Mouse (Mus musculus) adrenal gland, adult (tissue): Measurements from ENCODE around the gene Sept6.

Experiments used
- DNase-seq, 2 experiments: peaks; one replicate each; pipeline ENCODE4 v3.0.0; 2022 to 2023; ENCODE audit warnings: low spot score in 1 of 2; ENCODE audit not compliant: inconsistent age in 2 of 2

Gene Sept6

GRCm38 (mm10) chrX:36991694-36992093 is at the start of gene Sept6:
Gene Sept6 (minus strand): TSS chrX:36991794.
- DNase-seq: no peak

GRCm38 (mm10) chrX:37028378-37028777 is 36.8 kb upstream of the Sept6 start:
- DNase-seq: peak in 1 of 2 experiments; percentile 41

GRCm38 (mm10) chrX:37023652-37024309 is 32.2 kb upstream of the Sept6 start:
- DNase-seq: peak in 1 of 2 experiments; percentile 23

- peak; percentile 44 to 86 for DNase-seq
Observed at GRCm38 (mm10) chrX:37022690-37023089, 31.1 kb upstream of the Sept6 start.

GRCm38 (mm10) chrX:37019045-37019444 is 27.5 kb upstream of the Sept6 start:
- DNase-seq: peak in 1 of 2 experiments; percentile 51

GRCm38 (mm10) chrX:37018150-37018654 is 26.6 kb upstream of the Sept6 start:
- no peak for DNase-seq

GRCm38 (mm10) chrX:37013870-37014269 is 22.3 kb upstream of the Sept6 start:
- no peak for DNase-seq

- peak in 1 of 2 experiments; percentile 33 for DNase-seq
Observed at GRCm38 (mm10) chrX:36991039-36991438, 555 bp downstream of the Sept6 start.

- DNase-seq: peak in 1 of 2 experiments; percentile 57
Observed at GRCm38 (mm10) chrX:36989752-36990404, 1.7 kb downstream of the Sept6 start.

- peak; percentile 72 to 90 for DNase-seq
Observed at GRCm38 (mm10) chrX:36989234-36989751, 2.3 kb downstream of the Sept6 start.

- DNase-seq: peak; percentile 29 to 64
Observed at GRCm38 (mm10) chrX:36988754-36989153, 2.8 kb downstream of the Sept6 start.

- DNase-seq: no peak
Observed at GRCm38 (mm10) chrX:36987851-36988250, 3.7 kb downstream of the Sept6 start.

GRCm38 (mm10) chrX:36985041-36985440 is 6.6 kb downstream of the Sept6 start:
- no peak for DNase-seq

- no peak for DNase-seq
Observed at GRCm38 (mm10) chrX:36983654-36984311, 7.8 kb downstream of the Sept6 start.

- DNase-seq: peak in 1 of 2 experiments; percentile 51
Observed at GRCm38 (mm10) chrX:36982892-36983653, 8.5 kb downstream of the Sept6 start.

GRCm38 (mm10) chrX:36980563-36981187 is 10.9 kb downstream of the Sept6 start:
- no peak for DNase-seq

GRCm38 (mm10) chrX:36977863-36978262 is 13.7 kb downstream of the Sept6 start:
- DNase-seq: no peak

GRCm38 (mm10) chrX:36976980-36977379 is 14.6 kb downstream of the Sept6 start:
- no peak for DNase-seq

GRCm38 (mm10) chrX:36976272-36976671 is 15.3 kb downstream of the Sept6 start:
- DNase-seq: no peak

- no peak for DNase-seq
Observed at GRCm38 (mm10) chrX:36974905-36975304, 16.7 kb downstream of the Sept6 start.
